Mouse (Mus musculus): Measurements from ENCODE around the gene Tanc2.

DNA sequence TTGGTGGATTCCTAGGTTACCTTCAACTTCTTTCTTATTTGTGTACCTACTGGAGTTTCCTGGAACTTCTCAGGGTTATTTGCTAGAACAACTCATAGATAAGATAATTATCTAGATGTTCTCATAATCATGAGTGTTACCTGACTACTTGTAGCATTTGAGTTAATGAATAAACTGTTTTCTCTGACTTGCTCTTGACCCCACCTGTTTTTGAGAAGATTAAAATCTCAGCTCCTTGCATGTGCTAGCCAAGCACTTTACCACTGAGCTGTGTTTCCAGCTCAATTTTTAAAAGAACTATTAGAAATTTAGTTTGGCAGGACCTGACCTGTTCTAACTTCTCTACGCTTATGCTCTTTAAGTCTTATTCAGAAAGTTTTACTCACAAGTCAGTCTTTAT lies 36.4 kb downstream of the Tanc2 start:
- TF ChIP-seq CTCF (IDR thresholded peaks at IDR 0.05; ENCODE audit: borderline replicate concordance, insufficient read depth, low read depth, low read length) (no peak), POLR2A (IDR thresholded peaks at IDR 0.05; ENCODE audit: borderline replicate concordance, insufficient read depth, low read length) (no peak)
